Mouse (Mus musculus) MEL (cell line): ENCODE measurements around the gene Kptn.

Experiments
- CHD2 ChIP-seq: IDR thresholded peaks from 2 replicates; pipeline ENCODE4 v1.6.1; 2011; ENCODE audit warnings: low read length, improper control_type of control experiment
- CTCF ChIP-seq, 3 experiments: IDR thresholded peaks in 2 of 3; conservative IDR thresholded peaks in 1 of 3; 2 replicates each; pipeline ENCODE4 v1.5.1; 2011 to 2012; ENCODE audit warnings: low read length in 3 of 3, low read depth in 2 of 3, mild to moderate bottlenecking in 2 of 3, improper control_type of control experiment in 1 of 3, inconsistent platforms in 1 of 3, mixed read lengths in 1 of 3, moderate library complexity in 1 of 3; ENCODE audit not compliant: control insufficient read depth in 1 of 3, insufficient read depth in 1 of 3, poor library complexity in 1 of 3, severe bottlenecking in 1 of 3
- ETS1 ChIP-seq: IDR thresholded peaks from 2 replicates; pipeline ENCODE4 v1.6.1; 2012; ENCODE audit warnings: low read depth, mild to moderate bottlenecking, inconsistent platforms, low read length, improper control_type of control experiment, moderate library complexity
- GATA1 ChIP-seq: IDR thresholded peaks from 2 replicates; pipeline ENCODE4 v1.6.1; 2011; ENCODE audit warnings: low read depth, low read length, improper control_type of control experiment
- HCFC1 ChIP-seq: IDR thresholded peaks from 2 replicates; pipeline ENCODE4 v1.6.1; 2012; ENCODE audit warnings: low read depth, mild to moderate bottlenecking, inconsistent platforms, low read length, improper control_type of control experiment, moderate library complexity
- MAX ChIP-seq: IDR thresholded peaks from 2 replicates; pipeline ENCODE4 v1.6.1; 2011; ENCODE audit warnings: low read length, improper control_type of control experiment
- MEF2A ChIP-seq: IDR thresholded peaks from 2 replicates; pipeline ENCODE4 v1.6.1; 2014; ENCODE audit warnings: low read depth, mild to moderate bottlenecking, inconsistent platforms, low read length, improper control_type of control experiment; ENCODE audit not compliant: poor library complexity, insufficient replicate concordance, severe bottlenecking; ENCODE audit errors: extremely low read depth
- MXI1 ChIP-seq: IDR thresholded peaks from 2 replicates; pipeline ENCODE4 v1.6.1; 2011; ENCODE audit warnings: mild to moderate bottlenecking, low read depth, low read length, improper control_type of control experiment
- MYB ChIP-seq: IDR thresholded peaks from 2 replicates; pipeline ENCODE4 v1.6.1; 2011; ENCODE audit warnings: mild to moderate bottlenecking, low read depth, low read length, improper control_type of control experiment
- POLR2A ChIP-seq, 2 experiments: IDR thresholded peaks; 2 replicates each; pipeline ENCODE4 v1.6.1; 2011 to 2012; ENCODE audit warnings: low read length in 2 of 2, mild to moderate bottlenecking in 2 of 2, control low read depth in 1 of 2, improper control_type of control experiment in 1 of 2, low read depth in 1 of 2, moderate library complexity in 1 of 2; ENCODE audit not compliant: control insufficient read depth in 1 of 2, insufficient read depth in 1 of 2, poor library complexity in 1 of 2
- SMC3 ChIP-seq: IDR thresholded peaks from 2 replicates; pipeline ENCODE4 v1.6.1; 2011; ENCODE audit warnings: low read depth, low read length, improper control_type of control experiment
- TAL1 ChIP-seq: IDR thresholded peaks from 2 replicates; pipeline ENCODE4 v1.6.1; 2012; ENCODE audit warnings: mild to moderate bottlenecking, inconsistent platforms, low read length, moderate library complexity, mixed read lengths
- TCF12 ChIP-seq: IDR thresholded peaks from 2 replicates; pipeline ENCODE4 v1.6.1; 2014; ENCODE audit warnings: low read depth, mild to moderate bottlenecking, inconsistent platforms, low read length, improper control_type of control experiment, moderate library complexity
- ZKSCAN1 ChIP-seq: IDR thresholded peaks from 2 replicates; pipeline ENCODE4 v1.6.1; 2012; ENCODE audit warnings: low read depth, mild to moderate bottlenecking, inconsistent platforms, low read length, improper control_type of control experiment, moderate library complexity

GRCm38 (mm10) chr7:16132926-16133325, 13.2 kb downstream of the Kptn start:
- TF ChIP-seq MXI1 (no peak), MEF2A (no peak), MYB (no peak), POLR2A (IDR thresholded peaks at IDR 0.05; ENCODE audit: control insufficient read depth in 1 of 2, insufficient read depth in 1 of 2, low read depth in 1 of 2, low read length in 2 of 2, poor library complexity in 1 of 2) (no peak), CTCF (IDR thresholded peaks at IDR 0.05 in 2 of 3, conservative IDR thresholded peaks at IDR 0.05 in 1 of 3; ENCODE audit: control insufficient read depth in 1 of 3, insufficient read depth in 1 of 3, low read depth in 2 of 3, low read length in 3 of 3, poor library complexity in 1 of 3, severe bottlenecking in 1 of 3) (no peak), ETS1 (no peak), TCF12 (no peak), ZKSCAN1 (no peak), TAL1 (no peak), GATA1 (no peak), CHD2 (no peak), SMC3 (no peak), HCFC1 (no peak), MAX (no peak)
